Mouse (Mus musculus): ENCODE data around the gene Pla2g15.

DNA sequence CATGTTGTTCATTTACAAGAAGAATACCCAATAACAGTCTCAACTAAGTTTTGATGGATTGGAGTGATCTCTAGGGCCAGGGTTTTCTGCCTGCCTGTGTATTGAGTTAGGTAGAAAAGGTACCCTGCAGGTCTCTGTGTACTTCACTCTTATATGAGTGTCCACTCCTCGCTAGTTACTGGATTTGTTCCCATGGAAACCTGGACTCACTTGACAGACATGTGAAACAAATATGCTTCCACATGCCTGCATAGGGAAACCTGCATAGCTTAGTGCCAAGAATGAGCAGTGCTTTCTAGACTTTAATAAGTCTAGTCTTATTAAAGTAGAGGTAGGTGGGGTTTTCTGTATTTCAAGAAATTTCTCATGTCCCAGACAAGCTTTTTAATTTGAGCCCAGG lies 26.7 kb downstream of the Pla2g15 start:
- no peak for TF ChIP-seq POLR2A (IDR thresholded peaks at IDR 0.05; ENCODE audit: low read depth, low read length)
- no peak for TF ChIP-seq CTCF (conservative IDR thresholded peaks at IDR 0.05; ENCODE audit: insufficient read depth, insufficient read length, low read depth, low read length)
